Mouse (Mus musculus): ENCODE data around the gene Slain1. TPM values are rescaled to one million over a fixed set of nuclear protein-coding genes. Genes with fewer than 3 reads are reported as not detected.

The Slain1 gene
- polyA plus RNA-seq, 2 experiments = 0.22 to 0.27 TPM

- no peak overlapping the region for H3K4me2 ChIP-seq (ENCODE audit: low read depth)
- H3K36me3 ChIP-seq (replicated peaks; ENCODE audit: control insufficient read depth, insufficient read depth, low read depth) = no peaks in the 10 kb centered on the region
- no peaks in the 10 kb centered on the region; a peak in 1 of 4 replicates for H3K4me1 ChIP-seq (replicated peaks; ENCODE audit: control insufficient read depth in 2 of 2, insufficient read depth in 2 of 2, low read length in 1 of 2)
- TF ChIP-seq EP300 (IDR thresholded peaks at IDR 0.05; ENCODE audit: low read depth) = no peak
- no peak for TF ChIP-seq CTCF (IDR thresholded peaks at IDR 0.05; ENCODE audit: low read depth)
- DNase-seq (ENCODE audit: low read depth in 3 of 3, low spot score in 3 of 3) (no peak), ATAC-seq (ENCODE audit: insufficient read depth) (no peak)
- H3K9ac ChIP-seq (replicated peaks) = no peak overlapping the region
- no peak overlapping the region for H3K4me3 ChIP-seq (ENCODE audit: insufficient read depth in 1 of 2, low read depth in 2 of 2, low read length in 2 of 2)
- WGBS (ENCODE audit: insufficient replicate concordance) = 63% methylated on average over 2 of the region's 2 CpGs
- H3K27me3 ChIP-seq (ENCODE audit: control insufficient read depth, insufficient read depth, low read length) = peaks cover 17% of the 10 kb centered on the region
- H3K27ac ChIP-seq = no peak overlapping the region
- H3K9me3 ChIP-seq (ENCODE audit: control insufficient read depth, low read length) = no peaks in the 10 kb centered on the region
Measured at GRCm38 (mm10) chr14:103647981-103648380, 2.0 kb upstream of the Slain1 start.

GRCm38 (mm10) chr14:103648623-103649255 lies 1.3 kb upstream of the Slain1 start:
- H3K4me2 ChIP-seq (ENCODE audit: low read depth) = no peak overlapping the region
- WGBS (ENCODE audit: insufficient replicate concordance) = 41% methylated on average over 12 of the region's 12 CpGs
- H3K27me3 ChIP-seq (ENCODE audit: control insufficient read depth, insufficient read depth, low read length) = peaks cover 17% of the 10 kb centered on the region
- DNase-seq (ENCODE audit: low read depth in 3 of 3, low spot score in 3 of 3) (no peak), ATAC-seq (ENCODE audit: insufficient read depth) (no peak)
- no peak overlapping the region for H3K9ac ChIP-seq (replicated peaks)
- no peaks in the 10 kb centered on the region; a peak in 2 of 4 replicates for H3K4me1 ChIP-seq (replicated peaks; ENCODE audit: control insufficient read depth in 2 of 2, insufficient read depth in 2 of 2, low read length in 1 of 2)
- H3K4me3 ChIP-seq (ENCODE audit: insufficient read depth in 1 of 2, low read depth in 2 of 2, low read length in 2 of 2) = no peak overlapping the region
- no peak for TF ChIP-seq EP300 (IDR thresholded peaks at IDR 0.05; ENCODE audit: low read depth)
- no peak for TF ChIP-seq CTCF (IDR thresholded peaks at IDR 0.05; ENCODE audit: low read depth)
- H3K9me3 ChIP-seq (ENCODE audit: control insufficient read depth, low read length) = no peaks in the 10 kb centered on the region
- H3K36me3 ChIP-seq (replicated peaks; ENCODE audit: control insufficient read depth, insufficient read depth, low read depth) = no peaks in the 10 kb centered on the region
- H3K27ac ChIP-seq = no peak overlapping the region

GRCm38 (mm10) chr14:103649302-103649701 lies 726 bp upstream of the Slain1 start:
- no peak overlapping the region for H3K27ac ChIP-seq
- H3K9me3 ChIP-seq (ENCODE audit: control insufficient read depth, low read length) = no peaks in the 10 kb centered on the region
- ATAC-seq (ENCODE audit: insufficient read depth) (no peak), DNase-seq (ENCODE audit: low read depth in 3 of 3, low spot score in 3 of 3) (no peak)
- WGBS (ENCODE audit: insufficient replicate concordance) = 44% methylated on average over 4 of the region's 4 CpGs
- no peak overlapping the region for H3K4me2 ChIP-seq (ENCODE audit: low read depth)
- H3K27me3 ChIP-seq (ENCODE audit: control insufficient read depth, insufficient read depth, low read length) = peaks cover 17% of the 10 kb centered on the region
- H3K36me3 ChIP-seq (replicated peaks; ENCODE audit: control insufficient read depth, insufficient read depth, low read depth) = no peaks in the 10 kb centered on the region
- no peaks in the 10 kb centered on the region; a peak in 2 of 4 replicates for H3K4me1 ChIP-seq (replicated peaks; ENCODE audit: control insufficient read depth in 2 of 2, insufficient read depth in 2 of 2, low read length in 1 of 2)
- H3K9ac ChIP-seq (replicated peaks) = no peak overlapping the region
- no peak overlapping the region for H3K4me3 ChIP-seq (ENCODE audit: insufficient read depth in 1 of 2, low read depth in 2 of 2, low read length in 2 of 2)
- TF ChIP-seq CTCF (IDR thresholded peaks at IDR 0.05; ENCODE audit: low read depth) (no peak), EP300 (IDR thresholded peaks at IDR 0.05; ENCODE audit: low read depth) (no peak)

- Histone ChIP-seq H3K36me3 (replicated peaks; ENCODE audit: control insufficient read depth, insufficient read depth, low read depth) (no peaks in the 10 kb centered on the region), H3K27ac (no peak overlapping the region), H3K27me3 (ENCODE audit: control insufficient read depth, insufficient read depth, low read length) (peaks cover 17% of the 10 kb centered on the region), H3K4me3 (ENCODE audit: insufficient read depth in 1 of 2, low read depth in 2 of 2, low read length in 2 of 2) (peak overlapping the region; percentile 40 to 58), H3K4me1 (replicated peaks; ENCODE audit: control insufficient read depth in 2 of 2, insufficient read depth in 2 of 2, low read length in 1 of 2) (no peaks in the 10 kb centered on the region; a peak in 2 of 4 replicates), H3K9ac (replicated peaks) (no peak overlapping the region; the same call in 1 of the 2 replicates), H3K4me2 (ENCODE audit: low read depth) (peak overlapping the region; percentile 84), H3K9me3 (ENCODE audit: control insufficient read depth, low read length) (no peaks in the 10 kb centered on the region)
- ATAC-seq (ENCODE audit: insufficient read depth) = peak; percentile 50; the same call in 1 of the 2 replicates
- DNase-seq (ENCODE audit: low read depth in 3 of 3, low spot score in 3 of 3) = no peak
- WGBS (ENCODE audit: insufficient replicate concordance) = 1% methylated on average over 47 of the region's 67 CpGs
- TF ChIP-seq EP300 (IDR thresholded peaks at IDR 0.05; ENCODE audit: low read depth) (no peak), CTCF (IDR thresholded peaks at IDR 0.05; ENCODE audit: low read depth) (no peak)
Measured at GRCm38 (mm10) chr14:103650413-103651101, 529 bp downstream of the Slain1 start.

GRCm38 (mm10) chr14:103651106-103651505 lies 1.1 kb downstream of the Slain1 start:
- ATAC-seq (ENCODE audit: insufficient read depth) (no peak), DNase-seq (ENCODE audit: low read depth in 3 of 3, low spot score in 3 of 3) (no peak)
- Histone ChIP-seq H3K9ac (replicated peaks) (no peak overlapping the region), H3K9me3 (ENCODE audit: control insufficient read depth, low read length) (no peaks in the 10 kb centered on the region), H3K36me3 (replicated peaks; ENCODE audit: control insufficient read depth, insufficient read depth, low read depth) (no peaks in the 10 kb centered on the region), H3K4me1 (replicated peaks; ENCODE audit: control insufficient read depth in 2 of 2, insufficient read depth in 2 of 2, low read length in 1 of 2) (no peaks in the 10 kb centered on the region; a peak in 2 of 4 replicates), H3K4me3 (ENCODE audit: insufficient read depth in 1 of 2, low read depth in 2 of 2, low read length in 2 of 2) (peak overlapping the region; percentile 25 to 58; a peak in 3 of 4 replicates), H3K27me3 (ENCODE audit: control insufficient read depth, insufficient read depth, low read length) (peaks cover 17% of the 10 kb centered on the region), H3K27ac (no peak overlapping the region), H3K4me2 (ENCODE audit: low read depth) (peak overlapping the region; percentile 84)
- 8% methylated on average over 11 of the region's 11 CpGs for WGBS (ENCODE audit: insufficient replicate concordance)
- no peak for TF ChIP-seq EP300 (IDR thresholded peaks at IDR 0.05; ENCODE audit: low read depth)
- TF ChIP-seq CTCF (IDR thresholded peaks at IDR 0.05; ENCODE audit: low read depth) = no peak
